Mouse (Mus musculus) heart, adult 2 months (tissue): ENCODE data around the gene Polr2l. TPM values are rescaled to one million over a fixed set of nuclear protein-coding genes. Genes with fewer than 3 reads are reported as not detected.

Experiments used
- DNase-seq, 2 experiments: peaks; one replicate each; pipeline ENCODE4 v3.0.0; 2021
- H3K27ac ChIP-seq: fragments of 200-600 bp; 2 replicates; pipeline ENCODE4 v1.8.1; 2022
- H3K27me3 ChIP-seq: fragments of 200-500 bp; 2 replicates; pipeline ENCODE4 v1.6.1; 2012; ENCODE audit warnings: mild to moderate bottlenecking, low read length, inconsistent platforms, mixed read lengths; ENCODE audit not compliant: control insufficient read depth, insufficient read depth
- H3K36me3 ChIP-seq: fragments of 200-500 bp; 2 replicates; pipeline ENCODE4 v1.6.1; 2012; ENCODE audit warnings: low read length, inconsistent platforms; ENCODE audit not compliant: control insufficient read depth, insufficient read depth
- H3K4me1 ChIP-seq: fragments of 200-500 bp; 2 replicates; pipeline ENCODE4 v1.6.1; 2011; ENCODE audit warnings: low read length; ENCODE audit not compliant: control insufficient read depth, insufficient read depth
- H3K4me3 ChIP-seq: fragments of 200-600 bp; 2 replicates; pipeline ENCODE4 v1.8.1; 2022
- H3K79me2 ChIP-seq: fragments of 200-500 bp; replicated peaks from 2 replicates; pipeline ENCODE4 v1.6.1; 2012; ENCODE audit warnings: mild to moderate bottlenecking, inconsistent platforms, low read length, moderate library complexity, mixed read lengths; ENCODE audit not compliant: control insufficient read depth, insufficient read depth
- H3K9ac ChIP-seq: fragments of 200-500 bp; 2 replicates; pipeline ENCODE4 v1.6.1; 2012; ENCODE audit warnings: low read depth, mild to moderate bottlenecking, control low read depth, inconsistent platforms, low read length, mixed read lengths
- CTCF ChIP-seq: fragments of 200-600 bp; IDR thresholded peaks from 2 replicates; pipeline ENCODE4 v1.8.1; 2022; ENCODE audit warnings: antibody characterized with exemption, mild to moderate bottlenecking, moderate library complexity
- EP300 ChIP-seq: fragments of 200-500 bp; IDR thresholded peaks from 2 replicates; pipeline ENCODE4 v1.6.1; 2011; ENCODE audit warnings: low read depth, low read length, control low read depth; ENCODE audit not compliant: insufficient read depth
- POLR2A ChIP-seq: fragments of 200-500 bp; IDR thresholded peaks from 2 replicates; pipeline ENCODE4 v1.6.1; 2011; ENCODE audit warnings: mild to moderate bottlenecking, low read depth, low read length, control low read depth; ENCODE audit not compliant: insufficient read depth
- WGBS: fragments of 180-500 bp; shearing (Covaris S2); methylation state at CpG from one replicate; pipeline ENCODE4 v1.1.7; 2018; 5-methylcytosine and 5-hydroxymethylcytosine counted together
- intact Hi-C: fragments of 180-260 bp; cut with DNase I; formaldehyde crosslinking; loops from one replicate; pipeline ENCODE4 v1.15.1; 2025
- polyA plus RNA-seq: library from polyadenylated mRNA; depleted of rRNA; stranded (reverse); fragments of >200 nt; gene quantifications from 2 replicates; pipeline ENCODE4 v1.2.3, GENCODE M21; 2012
- total RNA-seq, 2 experiments: library from RNA; stranded (reverse); gene quantifications; 2 replicates each; pipeline ENCODE4 v1.2.3; 2021

The Polr2l gene
- total and polyA plus RNA-seq, 3 experiments, result 62.6 to 82.8 (median 71.7) TPM

DNA sequence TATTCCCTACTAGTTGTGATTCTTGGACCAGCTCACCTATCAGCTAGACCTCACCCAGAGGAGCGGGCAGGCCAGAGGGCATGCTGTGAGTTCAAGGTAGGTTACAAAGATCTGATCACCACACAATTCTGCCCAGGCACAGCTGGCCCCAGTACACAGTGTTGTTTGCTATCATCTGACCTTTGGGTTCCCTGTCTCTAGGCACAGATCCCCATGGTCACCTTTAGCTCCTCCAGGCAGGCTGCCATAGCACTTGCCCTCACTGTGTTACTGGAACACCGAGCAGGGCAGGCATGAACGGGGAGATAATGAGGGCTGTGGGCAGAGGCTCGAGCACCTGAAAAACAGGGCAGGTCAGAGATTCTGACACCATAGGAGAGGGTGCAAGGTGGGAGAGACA is 42.7 kb upstream of the Polr2l start:
- intact Hi-C loops, result no loop called here
- H3K9ac ChIP-seq, result no peak overlapping the region
- peak; percentile 25 to 44 for DNase-seq

DNA sequence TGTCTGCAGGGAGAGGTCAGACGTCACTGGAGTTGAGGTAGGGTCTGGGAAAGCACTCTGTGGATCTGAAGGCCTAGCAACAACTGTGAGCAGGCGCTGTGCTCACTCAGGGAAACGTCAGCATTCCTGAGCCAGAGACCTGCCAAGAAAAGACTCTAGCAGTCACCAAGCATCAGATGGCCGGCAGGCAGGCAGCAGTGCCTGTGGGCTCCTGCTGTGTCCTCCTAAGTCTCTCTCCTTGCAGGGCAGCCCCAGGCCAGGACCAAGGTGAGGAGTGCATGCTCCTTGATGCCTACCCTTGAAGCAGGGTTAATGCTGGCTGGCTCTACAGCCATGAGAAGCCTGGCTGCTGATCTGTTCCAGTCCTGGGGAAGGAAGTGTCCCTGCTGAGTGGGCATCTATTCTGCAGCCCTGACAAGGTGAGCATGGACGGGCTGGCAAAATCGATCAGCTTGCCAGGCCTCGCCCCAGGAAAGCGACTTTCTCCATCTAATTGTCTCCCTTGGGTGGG is 35.8 kb upstream of the Polr2l start:
- Histone ChIP-seq H3K9ac (no peak overlapping the region), H3K4me3 (no peak overlapping the region), H3K79me2 (no peaks in the 10 kb centered on the region), H3K27ac (peak overlapping the region; percentile 13; the same call in 1 of the 2 replicates), H3K36me3 (no peaks in the 10 kb centered on the region), H3K4me1 (no peaks in the 10 kb centered on the region; the same call in 1 of the 2 replicates), H3K27me3 (no peaks in the 10 kb centered on the region)
- 69% methylated on average over 8 of the region's 8 CpGs for WGBS
- TF ChIP-seq POLR2A (no peak), CTCF (no peak), EP300 (no peak)
- intact Hi-C loops, result no loop called here
- no peak for DNase-seq

More for the DNA sequence above, 42.7 kb upstream of the Polr2l start:
- Histone ChIP-seq H3K27me3 (no peaks in the 10 kb centered on the region), H3K27ac (no peak overlapping the region; the same call in 1 of the 2 replicates), H3K79me2 (no peaks in the 10 kb centered on the region), H3K4me1 (peaks cover 3% of the 10 kb centered on the region; the same call in 1 of the 2 replicates), H3K4me3 (no peak overlapping the region), H3K36me3 (no peaks in the 10 kb centered on the region)
- TF ChIP-seq EP300 (no peak), CTCF (no peak)
- WGBS, result 71% methylated on average over 4 of the region's 4 CpGs

DNA sequence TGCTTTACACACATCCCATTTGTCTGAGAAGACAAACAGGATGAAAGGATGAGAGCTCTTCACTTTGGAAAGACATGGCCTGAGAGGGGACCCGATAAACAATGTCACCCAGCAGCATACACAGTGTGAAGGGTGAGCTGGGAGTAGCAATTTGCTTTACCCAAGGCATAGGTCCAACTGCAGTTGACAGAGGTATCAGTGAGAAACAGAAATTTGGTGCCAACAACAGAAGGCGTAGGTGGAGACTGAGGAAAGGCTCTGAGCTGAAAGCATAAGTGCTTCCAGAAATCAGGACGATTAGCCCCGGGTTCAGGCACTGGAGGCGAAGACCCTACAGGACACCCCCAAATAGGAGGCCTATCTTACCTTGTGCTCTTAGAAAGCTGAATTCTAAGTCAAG is 35.3 kb upstream of the Polr2l start:
- H3K27ac ChIP-seq, result peak overlapping the region; percentile 13; the same call in 1 of the 2 replicates
- H3K27me3 ChIP-seq, result no peaks in the 10 kb centered on the region
- intact Hi-C loops, result no loop called here
- no peak for TF ChIP-seq EP300
- no peak for TF ChIP-seq POLR2A
- WGBS, result 83% methylated on average over 5 of the region's 5 CpGs
- H3K79me2 ChIP-seq, result no peaks in the 10 kb centered on the region
- H3K9ac ChIP-seq, result no peak overlapping the region
- no peaks in the 10 kb centered on the region for H3K36me3 ChIP-seq
- no peak for DNase-seq
- no peaks in the 10 kb centered on the region; the same call in 1 of the 2 replicates for H3K4me1 ChIP-seq
- no peak overlapping the region for H3K4me3 ChIP-seq

DNA sequence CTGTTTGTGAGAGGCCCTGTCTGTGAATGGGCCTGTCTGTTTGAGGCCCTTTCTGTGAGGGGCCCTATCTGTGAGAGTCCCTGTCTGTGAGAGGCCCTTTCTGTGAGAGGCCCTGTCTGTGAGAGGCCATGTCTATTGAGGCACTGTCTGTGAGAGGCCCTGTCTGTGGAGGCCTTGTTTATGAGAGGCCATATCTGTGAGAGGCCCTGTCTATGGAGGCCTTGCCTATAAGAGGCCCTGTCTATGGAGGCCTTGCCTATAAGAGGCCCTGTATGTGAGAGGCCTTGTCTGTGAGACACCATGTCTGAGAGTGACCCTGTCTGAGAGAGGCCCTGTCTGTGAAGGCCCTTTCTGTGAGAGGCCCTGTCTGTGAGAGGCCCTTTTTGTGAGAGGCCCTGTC is 33.2 kb upstream of the Polr2l start:
- DNase-seq, result no peak
- TF ChIP-seq POLR2A, result no peak
- no peak for TF ChIP-seq EP300
- TF ChIP-seq CTCF, result no peak
- H3K36me3 ChIP-seq, result no peaks in the 10 kb centered on the region
- H3K27me3 ChIP-seq, result no peaks in the 10 kb centered on the region
- no peak overlapping the region for H3K27ac ChIP-seq
- H3K4me3 ChIP-seq, result no peak overlapping the region
- no peak overlapping the region for H3K9ac ChIP-seq
- intact Hi-C loops, result no loop called here
- no peaks in the 10 kb centered on the region; the same call in 1 of the 2 replicates for H3K4me1 ChIP-seq
- no peaks in the 10 kb centered on the region for H3K79me2 ChIP-seq

DNA sequence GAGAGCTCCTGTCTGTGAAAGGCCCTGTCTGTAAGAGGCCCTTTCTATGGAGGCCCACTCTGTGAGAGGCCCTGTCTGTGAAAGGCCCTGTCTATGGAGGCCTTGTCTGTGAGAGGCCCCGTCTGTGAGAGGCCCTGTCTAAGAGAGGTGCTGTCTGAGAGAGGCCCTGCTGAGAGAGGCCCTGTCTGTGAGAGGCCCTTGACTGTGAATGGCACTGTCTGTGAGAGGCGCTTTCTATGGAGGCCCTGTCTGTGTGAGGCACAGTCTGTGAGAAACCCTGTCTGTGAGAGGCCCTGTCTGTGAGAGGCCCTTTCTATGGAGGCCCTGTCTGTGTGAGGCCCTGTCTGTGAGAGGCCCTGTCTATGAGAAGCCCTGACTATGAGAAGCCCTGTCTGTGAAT is 31.3 kb upstream of the Polr2l start:
- Histone ChIP-seq H3K36me3 (no peaks in the 10 kb centered on the region), H3K9ac (no peak overlapping the region), H3K27me3 (no peaks in the 10 kb centered on the region), H3K79me2 (no peaks in the 10 kb centered on the region), H3K27ac (no peak overlapping the region), H3K4me3 (no peak overlapping the region), H3K4me1 (no peaks in the 10 kb centered on the region; the same call in 1 of the 2 replicates)
- no peak for DNase-seq
- intact Hi-C loops, result no loop called here
- 98% methylated on average over 2 of the region's 2 CpGs for WGBS
- TF ChIP-seq CTCF (no peak), POLR2A (no peak), EP300 (no peak)

DNA sequence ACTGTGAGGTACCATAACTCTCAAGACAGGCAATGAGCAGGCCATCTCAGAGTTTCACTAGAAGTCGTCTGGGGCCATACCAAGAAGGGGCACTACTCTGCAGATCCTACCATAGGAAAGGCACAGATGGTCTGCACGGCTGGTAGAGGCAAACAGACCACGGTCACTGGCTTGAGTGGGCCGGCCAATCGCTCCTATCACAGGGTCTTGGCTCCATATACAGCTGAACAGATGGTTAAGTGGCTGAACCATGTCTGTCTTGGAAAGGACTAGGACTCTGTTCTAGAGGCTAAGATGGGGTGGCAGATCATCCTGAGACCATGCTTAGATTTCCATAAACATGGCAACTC is 27.6 kb upstream of the Polr2l start:
- DNase-seq, result no peak
- Histone ChIP-seq H3K79me2 (no peaks in the 10 kb centered on the region), H3K27ac (no peak overlapping the region), H3K4me3 (no peak overlapping the region), H3K27me3 (no peaks in the 10 kb centered on the region), H3K9ac (no peak overlapping the region), H3K36me3 (no peaks in the 10 kb centered on the region), H3K4me1 (peaks cover 1% of the 10 kb centered on the region; the same call in 1 of the 2 replicates)
- intact Hi-C loops, result no loop called here
- WGBS, result 97% methylated on average over 5 of the region's 5 CpGs
- TF ChIP-seq CTCF, result no peak
- TF ChIP-seq POLR2A, result no peak
- TF ChIP-seq EP300, result no peak
